Mouse (Mus musculus) MEL (cell line): ENCODE data around the gene Setdb2. TPM values are rescaled to one million over a fixed set of nuclear protein-coding genes. Genes with fewer than 3 reads are reported as not detected.

Experiments used
- DNase-seq: peaks from one replicate; pipeline ENCODE4 v3.0.0; 2011; ENCODE audit warnings: low read depth, low spot score
- H3K27ac ChIP-seq: 2 replicates; pipeline ENCODE4 v1.5.1; 2012; ENCODE audit warnings: low read depth, mild to moderate bottlenecking, control low read depth, low read length, moderate library complexity; ENCODE audit not compliant: control insufficient read depth
- H3K27me3 ChIP-seq, 2 experiments: fragments of 150-350 bp in 1 of 2; sonication (generic) in 1 of 2; 2 replicates each; pipeline ENCODE4 v1.6.1; 2012; ENCODE audit warnings: low read length in 2 of 2, mild to moderate bottlenecking in 2 of 2, improper control_type of control experiment in 1 of 2, moderate library complexity in 1 of 2; ENCODE audit not compliant: insufficient read depth in 2 of 2, control insufficient read depth in 1 of 2
- H3K36me3 ChIP-seq, 2 experiments: 2 replicates each; pipeline ENCODE4 v1.6.1; 2012 to 2014; ENCODE audit warnings: low read length in 2 of 2, improper control_type of control experiment in 1 of 2, inconsistent platforms in 1 of 2, mild to moderate bottlenecking in 1 of 2; ENCODE audit not compliant: insufficient read depth in 2 of 2, control insufficient read depth in 1 of 2
- H3K4me1 ChIP-seq, 2 experiments: fragments of 150-350 bp in 1 of 2; sonication (generic) in 1 of 2; 2 replicates each; pipeline ENCODE4 v1.6.1; 2012; ENCODE audit warnings: low read length in 2 of 2, improper control_type of control experiment in 1 of 2, mild to moderate bottlenecking in 1 of 2; ENCODE audit not compliant: insufficient read depth in 2 of 2, control insufficient read depth in 1 of 2
- H3K4me3 ChIP-seq, 2 experiments: fragments of 150-350 bp in 1 of 2; sonication (generic) in 1 of 2; 2 replicates each; pipeline ENCODE4 v1.5.1; 2012; ENCODE audit warnings: low read depth in 2 of 2, low read length in 2 of 2, mild to moderate bottlenecking in 2 of 2, moderate library complexity in 2 of 2, control low read depth in 1 of 2, improper control_type of control experiment in 1 of 2; ENCODE audit not compliant: control insufficient read depth in 1 of 2, insufficient read depth in 1 of 2
- H3K79me2 ChIP-seq: 2 replicates; pipeline ENCODE4 v1.6.1; 2012; ENCODE audit warnings: mild to moderate bottlenecking, low read length, moderate library complexity; ENCODE audit not compliant: control insufficient read depth, poor library complexity, insufficient read depth
- H3K9ac ChIP-seq: 2 replicates; pipeline ENCODE4 v1.6.1; 2012; ENCODE audit warnings: low read depth, mild to moderate bottlenecking, control low read depth, low read length, moderate library complexity; ENCODE audit not compliant: control insufficient read depth, poor library complexity, severe bottlenecking
- H3K9me3 ChIP-seq: fragments of 150-350 bp; sonication (generic); replicated peaks from 2 replicates; pipeline ENCODE4 v1.6.1; 2012; ENCODE audit warnings: mild to moderate bottlenecking, low read length, improper control_type of control experiment, moderate library complexity; ENCODE audit not compliant: insufficient read depth
- BHLHE40 ChIP-seq: IDR thresholded peaks from 2 replicates; pipeline ENCODE4 v1.6.1; 2012; ENCODE audit warnings: low read depth, mild to moderate bottlenecking, inconsistent platforms, low read length, improper control_type of control experiment, borderline replicate concordance
- CHD2 ChIP-seq: IDR thresholded peaks from 2 replicates; pipeline ENCODE4 v1.6.1; 2011; ENCODE audit warnings: low read length, improper control_type of control experiment
- CTCF ChIP-seq, 3 experiments: IDR thresholded peaks in 2 of 3; conservative IDR thresholded peaks in 1 of 3; 2 replicates each; pipeline ENCODE4 v1.5.1; 2011 to 2012; ENCODE audit warnings: low read length in 3 of 3, low read depth in 2 of 3, mild to moderate bottlenecking in 2 of 3, improper control_type of control experiment in 1 of 3, inconsistent platforms in 1 of 3, mixed read lengths in 1 of 3, moderate library complexity in 1 of 3; ENCODE audit not compliant: control insufficient read depth in 1 of 3, insufficient read depth in 1 of 3, poor library complexity in 1 of 3, severe bottlenecking in 1 of 3
- E2F4 ChIP-seq: IDR thresholded peaks from 2 replicates; pipeline ENCODE4 v1.6.1; 2011; ENCODE audit warnings: low read depth, low read length, improper control_type of control experiment, borderline replicate concordance
- ETS1 ChIP-seq: IDR thresholded peaks from 2 replicates; pipeline ENCODE4 v1.6.1; 2012; ENCODE audit warnings: low read depth, mild to moderate bottlenecking, inconsistent platforms, low read length, improper control_type of control experiment, moderate library complexity
- GABPA ChIP-seq: IDR thresholded peaks from 2 replicates; pipeline ENCODE4 v1.6.1; 2012; ENCODE audit warnings: low read depth, mild to moderate bottlenecking, inconsistent platforms, low read length, improper control_type of control experiment, moderate library complexity
- JUND ChIP-seq: IDR thresholded peaks from 2 replicates; pipeline ENCODE4 v1.6.1; 2011; ENCODE audit warnings: low read depth, mild to moderate bottlenecking, improper control_type of control experiment, low read length
- MAZ ChIP-seq: IDR thresholded peaks from 2 replicates; pipeline ENCODE4 v1.6.1; 2012; ENCODE audit warnings: low read depth, mild to moderate bottlenecking, inconsistent platforms, low read length, improper control_type of control experiment
- MXI1 ChIP-seq: IDR thresholded peaks from 2 replicates; pipeline ENCODE4 v1.6.1; 2011; ENCODE audit warnings: mild to moderate bottlenecking, low read depth, low read length, improper control_type of control experiment
- MYC ChIP-seq: IDR thresholded peaks from 2 replicates; pipeline ENCODE4 v1.6.1; 2011; ENCODE audit warnings: low read depth, mild to moderate bottlenecking, low read length, improper control_type of control experiment, moderate library complexity
- NELFE ChIP-seq: IDR thresholded peaks from 2 replicates; pipeline ENCODE4 v1.6.1; 2011; ENCODE audit warnings: low read depth, low read length, improper control_type of control experiment
- NRF1 ChIP-seq: IDR thresholded peaks from 2 replicates; pipeline ENCODE4 v1.6.1; 2014; ENCODE audit warnings: low read depth, mild to moderate bottlenecking, inconsistent platforms, low read length, improper control_type of control experiment, moderate library complexity; ENCODE audit not compliant: poor library complexity, insufficient read depth, severe bottlenecking
- RAD21 ChIP-seq: IDR thresholded peaks from 2 replicates; pipeline ENCODE4 v1.6.1; 2011; ENCODE audit warnings: mild to moderate bottlenecking, low read depth, low read length, improper control_type of control experiment
- RCOR1 ChIP-seq: IDR thresholded peaks from 2 replicates; pipeline ENCODE4 v1.6.1; 2012; ENCODE audit warnings: low read depth, mild to moderate bottlenecking, inconsistent platforms, low read length, improper control_type of control experiment
- SMC3 ChIP-seq: IDR thresholded peaks from 2 replicates; pipeline ENCODE4 v1.6.1; 2011; ENCODE audit warnings: low read depth, low read length, improper control_type of control experiment
- TAL1 ChIP-seq: IDR thresholded peaks from 2 replicates; pipeline ENCODE4 v1.6.1; 2012; ENCODE audit warnings: mild to moderate bottlenecking, inconsistent platforms, low read length, moderate library complexity, mixed read lengths
- TCF12 ChIP-seq: IDR thresholded peaks from 2 replicates; pipeline ENCODE4 v1.6.1; 2014; ENCODE audit warnings: low read depth, mild to moderate bottlenecking, inconsistent platforms, low read length, improper control_type of control experiment, moderate library complexity
- UBTF ChIP-seq: IDR thresholded peaks from 2 replicates; pipeline ENCODE4 v1.6.1; 2012; ENCODE audit warnings: low read depth, mild to moderate bottlenecking, inconsistent platforms, low read length, improper control_type of control experiment, moderate library complexity, borderline replicate concordance; ENCODE audit not compliant: insufficient read depth
- ZKSCAN1 ChIP-seq: IDR thresholded peaks from 2 replicates; pipeline ENCODE4 v1.6.1; 2012; ENCODE audit warnings: low read depth, mild to moderate bottlenecking, inconsistent platforms, low read length, improper control_type of control experiment, moderate library complexity
- polyA plus RNA-seq, 2 experiments: library from polyadenylated mRNA; stranded (reverse) in 1 of 2; unstranded in 1 of 2; fragments of >175 nt in 1 of 2; fragments of >200 nt in 1 of 2; gene quantifications; 2 replicates each; pipeline versions ENCODE4 v1.2.1 to v1.2.4; 2012; ENCODE audit warnings: low replicate concordance in 2 of 2, low read depth in 1 of 2; ENCODE audit not compliant: insufficient read length in 2 of 2, insufficient read depth in 1 of 2, missing spikeins in 1 of 2
- total RNA-seq: library from RNA; depleted of rRNA; stranded (reverse); fragments of 300-350 nt; gene quantifications from 2 replicates; pipeline ENCODE4 v1.2.3, GENCODE M21; 2012

Gene Setdb2
- total and polyA plus RNA-seq, 3 experiments = 10.8 to 18.3 TPM; not detected in 1

DNA sequence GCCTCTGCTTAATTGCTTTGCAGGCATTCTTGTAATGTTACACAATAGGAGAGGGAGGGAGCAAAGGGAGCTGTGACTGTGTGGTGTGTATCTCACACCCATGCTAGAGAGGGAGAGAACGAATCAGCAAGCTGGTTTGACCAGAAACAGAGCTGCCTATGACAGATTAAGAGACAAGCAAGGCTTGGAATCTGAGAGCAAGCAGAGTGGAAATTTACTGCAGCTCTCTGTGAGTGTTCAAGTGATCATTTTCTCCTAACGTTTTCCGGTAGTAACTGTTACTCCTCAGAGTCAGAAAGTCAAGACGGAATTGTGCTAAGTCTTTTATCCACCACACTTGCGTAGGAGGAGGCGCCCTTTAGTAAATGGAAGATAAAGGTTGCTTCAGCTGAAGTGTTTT lies 38.0 kb upstream of the Setdb2 start:
- H3K79me2 ChIP-seq = no peaks in the 10 kb centered on the region
- H3K27ac ChIP-seq = no peak overlapping the region
- no peak overlapping the region for H3K4me3 ChIP-seq
- TF ChIP-seq TCF12 = no peak
- TF ChIP-seq MXI1 = no peak
- no peak for TF ChIP-seq NRF1
- TF ChIP-seq NELFE = no peak
- TF ChIP-seq RCOR1 = no peak
- TF ChIP-seq MAZ = no peak
- TF ChIP-seq TAL1 = no peak
- H3K9me3 ChIP-seq = no peaks in the 10 kb centered on the region
- H3K36me3 ChIP-seq = no peaks in the 10 kb centered on the region
- no peak for DNase-seq
- H3K4me1 ChIP-seq = no peaks in the 10 kb centered on the region
- H3K27me3 ChIP-seq = no peaks in the 10 kb centered on the region
- no peak overlapping the region for H3K9ac ChIP-seq

DNA sequence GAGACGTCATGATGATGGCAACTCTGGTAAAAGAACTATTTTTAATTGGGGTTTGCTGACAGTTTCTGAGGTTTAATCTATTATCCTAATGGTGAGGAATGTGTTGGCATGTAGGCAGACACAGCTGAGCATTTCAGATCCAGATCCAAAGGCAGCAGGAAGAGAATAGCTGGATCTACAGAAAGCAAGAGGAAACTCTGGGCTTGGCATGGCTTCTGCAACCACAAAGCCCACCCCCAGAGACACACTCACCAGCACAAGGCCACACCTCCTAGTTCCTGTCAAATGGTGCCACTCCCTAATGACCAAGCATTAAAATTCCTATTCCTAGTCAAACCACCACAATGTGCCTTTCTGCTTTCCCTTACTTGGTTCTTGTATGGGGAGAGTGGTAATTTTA lies 30.1 kb upstream of the Setdb2 start:
- H3K27me3 ChIP-seq = no peaks in the 10 kb centered on the region
- no peak overlapping the region for H3K4me3 ChIP-seq
- H3K9ac ChIP-seq = no peak overlapping the region
- TF ChIP-seq TAL1 (no peak), CHD2 (no peak), MYC (no peak), ETS1 (no peak), E2F4 (no peak), GABPA (no peak), UBTF (no peak), JUND (no peak)
- peaks cover 2 to 9% of the 10 kb centered on the region in 2 experiments; a peak in 3 of 4 replicates for H3K4me1 ChIP-seq
- peaks cover 0 to 9% of the 10 kb centered on the region in 2 experiments; a peak in 2 of 4 replicates for H3K36me3 ChIP-seq
- H3K79me2 ChIP-seq = no peaks in the 10 kb centered on the region
- no peaks in the 10 kb centered on the region for H3K9me3 ChIP-seq
- no peak overlapping the region for H3K27ac ChIP-seq
- peak; percentile 69 for DNase-seq

DNA sequence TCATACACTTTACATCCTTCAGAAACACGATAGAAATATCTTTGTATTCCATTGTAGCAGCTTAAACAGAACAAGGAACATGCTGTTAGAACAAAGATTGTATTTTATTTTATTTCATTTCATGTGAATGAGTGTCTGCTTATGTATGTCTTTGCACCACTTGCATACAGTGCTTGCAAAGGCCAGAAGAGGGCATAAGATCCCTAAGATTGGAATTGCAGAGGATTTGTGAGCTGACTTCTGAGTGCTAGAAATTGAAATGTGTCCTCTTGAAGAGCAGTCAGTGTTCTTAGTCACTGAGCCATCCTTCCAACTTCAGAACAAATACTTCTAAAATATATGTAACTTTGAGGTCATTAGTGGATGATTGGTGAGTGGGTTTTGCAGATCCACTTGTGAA lies 27.1 kb upstream of the Setdb2 start:
- Histone ChIP-seq H3K4me3 (no peak overlapping the region), H3K27me3 (no peaks in the 10 kb centered on the region), H3K27ac (no peak overlapping the region), H3K4me1 (peaks cover 2 to 9% of the 10 kb centered on the region in 2 experiments; a peak in 3 of 4 replicates)
- no peak for TF ChIP-seq ZKSCAN1
- no peak for TF ChIP-seq BHLHE40
- TF ChIP-seq RAD21 = peak; percentile 33
- peak in 1 of 3 experiments; percentile 44; a peak in 2 of 6 replicates for TF ChIP-seq CTCF (IDR thresholded peaks at IDR 0.05 in 2 of 3, conservative IDR thresholded peaks at IDR 0.05 in 1 of 3; ENCODE audit: control insufficient read depth in 1 of 3, insufficient read depth in 1 of 3, low read depth in 2 of 3, low read length in 3 of 3, poor library complexity in 1 of 3, severe bottlenecking in 1 of 3)
- peak; percentile 33; the same call in 1 of the 2 replicates for TF ChIP-seq SMC3
- TF ChIP-seq, all 39 proteins: peak for 3
- Histone ChIP-seq H3K9me3 (no peaks in the 10 kb centered on the region), H3K79me2 (no peaks in the 10 kb centered on the region), H3K36me3 (peaks cover under 1 to 9% of the 10 kb centered on the region in 2 experiments), H3K9ac (no peak overlapping the region)
- DNase-seq = peak; percentile 25
